Mouse (Mus musculus) gastrocnemius, postnatal 10 days (tissue): ENCODE measurements around the gene Krtap16-3. TPM values are rescaled to one million over a fixed set of nuclear protein-coding genes. Genes with fewer than 3 reads are reported as not detected.

Experiments used
- DNase-seq: peaks from one replicate; pipeline ENCODE4 v3.0.0; 2021; ENCODE audit warnings: mixed read lengths
- long read RNA-seq, 2 experiments: library from polyadenylated mRNA; stranded (forward); transcript quantifications; one replicate each; pipeline ENCODE4 v2.0.0; 2021
- total RNA-seq, 2 experiments: library from RNA; stranded (reverse); gene quantifications; 2 replicates each; pipeline ENCODE4 v1.2.3; 2021

Gene Krtap16-3
- total RNA-seq, result not detected
- long read RNA-seq, experiment 1, result 0 reads
- long read RNA-seq, experiment 2, result 0 reads

GRCm38 (mm10) chr16:88962773-88963172, at the start of gene Krtap16-3:
TSS of gene Krtap16-3 (minus strand) at chr16:88962873.
- DNase-seq, result no peak

DNA sequence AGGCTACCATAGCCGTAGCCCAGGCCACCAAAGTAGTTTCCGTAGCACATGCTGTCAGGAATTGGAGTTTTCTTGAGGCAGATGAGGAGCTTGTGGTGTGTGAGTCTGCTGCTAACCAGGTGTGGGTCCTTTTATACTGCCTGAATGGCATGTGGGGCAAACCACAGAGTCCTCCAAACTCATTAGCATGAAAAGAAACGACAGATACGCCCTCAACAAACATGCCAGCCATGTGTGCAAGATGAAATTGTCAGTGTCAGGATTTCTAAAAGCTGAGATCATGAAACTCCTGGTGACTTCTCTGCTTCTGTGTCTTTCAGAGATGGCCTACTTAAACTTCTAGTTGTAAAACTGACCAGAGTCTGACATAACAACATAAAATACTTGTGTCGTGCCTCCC, 48.0 kb upstream of the Krtap16-3 start, which contains the start of gene Krtap22-2:
Gene Krtap22-2, minus strand, starts transcription at position 101 of the 400 bp plus-strand sequence.
- no peak for DNase-seq

DNA sequence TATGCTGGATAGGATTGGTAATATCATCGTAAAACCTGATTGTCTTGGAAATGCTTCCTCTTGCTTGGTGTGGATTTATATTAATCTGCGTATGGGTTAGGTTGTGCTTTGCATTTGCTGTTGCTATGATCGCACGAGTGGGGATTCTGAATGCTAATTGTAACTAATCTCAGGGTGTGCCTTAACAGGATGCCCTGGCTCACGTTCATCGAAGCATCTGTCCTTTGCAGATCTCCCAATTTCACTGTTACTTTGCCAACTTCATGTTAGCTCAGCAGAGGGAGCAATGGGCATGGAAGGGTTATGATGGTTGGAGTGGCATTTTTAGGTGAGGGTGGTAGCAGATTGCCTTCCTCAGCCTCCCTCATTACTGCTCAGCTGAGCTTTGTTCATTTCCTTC, 21.6 kb downstream of the Krtap16-3 start:
- DNase-seq, result no peak

- DNase-seq, result no peak
These were observed 24.4 kb downstream of the Krtap16-3 start for GRCm38 (mm10) chr16:88938252-88938651.

DNA sequence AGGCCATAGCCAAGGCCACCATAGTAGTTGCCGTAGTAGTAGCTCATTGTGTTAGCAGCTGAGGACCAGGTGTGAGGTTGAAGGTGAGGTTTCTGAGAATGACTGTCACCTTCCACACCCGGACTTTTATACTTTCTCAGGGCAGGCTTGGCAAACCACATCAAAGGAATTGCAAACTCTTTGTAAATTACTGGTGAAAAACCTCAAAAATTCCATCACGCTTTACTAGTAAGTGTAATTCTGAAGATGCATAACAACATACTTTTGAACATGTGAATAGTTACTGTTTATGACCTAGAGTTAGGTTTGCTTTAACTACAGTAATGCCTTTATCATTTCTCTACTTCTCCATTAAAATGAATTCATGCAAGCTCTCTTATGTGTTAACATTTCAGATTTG, 30.5 kb downstream of the Krtap16-3 start, which contains the start of gene Krtap19-9b:
Gene Krtap19-9b, minus strand, starts transcription at position 101 of the 400 bp plus-strand sequence.
- DNase-seq, result no peak

Other genes with a start within 250 kb of the Krtap16-3 start
- gene Krtap13-1, start 234.0 kb downstream of the Krtap16-3 start, total RNA-seq, result not detected
- not detected for gene Krtap13, start 211.2 kb downstream of the Krtap16-3 start, total RNA-seq
- gene 2310034C09Rik, start 204.0 kb downstream of the Krtap16-3 start, total RNA-seq, result not detected
- gene 2310057N15Rik, start 188.7 kb downstream of the Krtap16-3 start, total RNA-seq, result not detected
- gene Gm5965, start 185.0 kb downstream of the Krtap16-3 start, total RNA-seq, result not detected
- not detected for gene Gm20741, start 150.7 kb downstream of the Krtap16-3 start, total RNA-seq
- not detected for gene Krtap15, start 142.7 kb downstream of the Krtap16-3 start, total RNA-seq
- gene Krtap14, start 136.7 kb downstream of the Krtap16-3 start, total RNA-seq, result not detected
- gene Krtap19-1, start 93.5 kb downstream of the Krtap16-3 start, total RNA-seq, result not detected
- not detected for gene Krtap19-2, start 88.6 kb downstream of the Krtap16-3 start, total RNA-seq
- not detected for gene Krtap19-3, start 84.8 kb downstream of the Krtap16-3 start, total RNA-seq
- gene Krtap19-4, start 77.8 kb downstream of the Krtap16-3 start, total RNA-seq, result not detected
- not detected for gene Krtap19-5, start 66.4 kb downstream of the Krtap16-3 start, total RNA-seq
- gene Krtap19-9b, start 30.6 kb downstream of the Krtap16-3 start, total RNA-seq, result not detected
- gene Krtap22-2, start 47.9 kb upstream of the Krtap16-3 start, total RNA-seq, result not detected
- under 1 TPM in 1 of 2 experiments, not detected in 1; 0.63 TPM for gene Gm10229, start 52.4 kb upstream of the Krtap16-3 start, total RNA-seq
- gene Krtap6-1, start 68.8 kb upstream of the Krtap16-3 start, total RNA-seq, result not detected
- under 1 TPM in 1 of 2 experiments, not detected in 1; 0.96 TPM for gene Gm10228, start 78.6 kb upstream of the Krtap16-3 start, total RNA-seq
- gene Krtap6-5, start 85.0 kb upstream of the Krtap16-3 start, total RNA-seq, result not detected
- not detected for gene 1110025L11Rik, start 101.1 kb upstream of the Krtap16-3 start, total RNA-seq
- not detected for gene Krtap6-3, start 121.1 kb upstream of the Krtap16-3 start, total RNA-seq
- not detected for gene Gm6358, start 178.0 kb upstream of the Krtap16-3 start, total RNA-seq
- not detected for gene Gm10061, start 188.2 kb upstream of the Krtap16-3 start, total RNA-seq
- gene Gm9789, start 195.1 kb upstream of the Krtap16-3 start, total RNA-seq, result not detected
- gene Gm7735, start 206.6 kb upstream of the Krtap16-3 start, total RNA-seq, result not detected
- gene 1110057P08Rik, start 211.9 kb upstream of the Krtap16-3 start, total RNA-seq, result not detected
- gene Krtap20-2, start 243.0 kb upstream of the Krtap16-3 start, total RNA-seq, result not detected